Mouse (Mus musculus) G1E (cell line): Measurements from ENCODE around the gene Gprc5b.

ENCODE experiments used
- CTCF ChIP-seq: IDR thresholded peaks from 2 replicates; pipeline ENCODE4 v1.5.1; 2012; ENCODE audit warnings: low read depth, low read length, inconsistent platforms, mixed read lengths
- GATA1 ChIP-seq: IDR thresholded peaks from 2 replicates; pipeline ENCODE4 v1.6.1; 2012; ENCODE audit warnings: borderline replicate concordance, low read length, inconsistent platforms, mixed read lengths
- POLR2AphosphoS5 ChIP-seq: IDR thresholded peaks from 2 replicates; pipeline ENCODE4 v1.6.1; 2012; ENCODE audit warnings: low read depth, low read length, inconsistent platforms; ENCODE audit not compliant: insufficient replicate concordance
- TAL1 ChIP-seq: conservative IDR thresholded peaks from 2 replicates; pipeline ENCODE4 v1.6.1; 2012; ENCODE audit warnings: low read depth, low read length, inconsistent platforms, mixed read lengths

DNA sequence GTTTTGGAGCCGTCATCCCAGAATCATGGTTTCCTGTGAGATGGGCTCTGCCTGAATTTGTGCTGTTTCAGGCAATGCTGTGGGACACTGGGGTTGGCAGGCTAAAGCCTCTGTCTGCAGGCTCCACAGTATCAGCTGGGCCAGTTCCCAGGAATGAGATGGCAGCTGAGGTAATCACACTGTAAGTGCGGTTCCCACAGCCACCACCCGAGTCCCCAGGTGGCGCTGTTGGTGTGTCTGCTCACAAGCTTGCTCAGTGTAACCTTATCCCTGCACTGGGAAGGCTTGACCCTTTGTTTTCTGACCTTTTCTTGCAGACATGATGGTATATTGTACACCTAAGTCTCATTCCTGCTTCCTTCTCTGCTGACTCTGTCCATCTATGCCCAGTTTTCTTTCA, 24.5 kb upstream of the Gprc5b start:
- TF ChIP-seq CTCF: no peak
- no peak for TF ChIP-seq GATA1
- no peak for TF ChIP-seq TAL1
- no peak for TF ChIP-seq POLR2AphosphoS5
